Mouse (Mus musculus) liver, embryonic 14.5 days (tissue): Measurements from ENCODE around the gene Elmo2.

ENCODE experiments used
- CTCF ChIP-seq: IDR thresholded peaks from 2 replicates; pipeline ENCODE4 v1.5.1; 2016; ENCODE audit warnings: antibody characterized with exemption, low read depth, control low read depth
- EP300 ChIP-seq: IDR thresholded peaks from 2 replicates; pipeline ENCODE4 v1.6.1; 2016; ENCODE audit warnings: antibody characterized with exemption, low read depth

DNA sequence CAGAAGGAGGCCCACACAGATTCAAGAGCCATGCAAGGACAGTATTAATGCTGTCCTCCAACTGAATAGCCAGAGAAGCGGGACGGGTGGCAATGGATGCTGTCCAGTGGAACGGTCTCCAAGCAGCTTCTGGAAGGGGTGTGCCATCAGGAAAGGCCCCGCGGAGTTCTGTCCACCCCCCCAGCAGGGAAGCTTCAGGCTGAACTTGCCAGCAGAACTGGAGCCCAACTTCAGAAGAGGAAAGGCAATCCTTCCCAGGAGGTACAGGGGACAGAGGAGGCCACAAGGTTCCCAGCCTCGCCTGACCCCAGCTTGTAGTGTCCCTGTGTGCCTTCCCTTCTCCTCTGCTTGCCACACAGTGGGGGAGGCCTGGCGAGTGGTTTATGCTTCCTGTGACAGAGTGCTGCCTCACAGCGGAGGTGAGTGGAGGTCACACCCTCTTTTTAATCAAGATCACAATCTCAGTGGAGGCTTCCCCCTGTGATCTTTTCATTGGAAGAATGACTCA lies 4.8 kb downstream of the Elmo2 start:
- TF ChIP-seq CTCF (peak; percentile 21; the same call in 1 of the 2 replicates), EP300 (no peak)
